Mouse (Mus musculus) Muller cell, postnatal 12 days (primary cell): ENCODE results near the gene Ankrd34b.
A peak's percentile ranks its signal among the peaks of the same experiment; 100 is the strongest.

ENCODE experiments used
- DNase-seq: peaks from one replicate; pipeline ENCODE4 v3.0.0-alpha.2; 2015; ENCODE audit errors: inconsistent ontology term

Ankrd34b gene

GRCm38 (mm10) chr13:92425758-92426264 lies at the start of gene Ankrd34b:
Gene Ankrd34b, plus strand, starts transcription at chr13:92425896.
- peak; percentile 52 for DNase-seq

DNA sequence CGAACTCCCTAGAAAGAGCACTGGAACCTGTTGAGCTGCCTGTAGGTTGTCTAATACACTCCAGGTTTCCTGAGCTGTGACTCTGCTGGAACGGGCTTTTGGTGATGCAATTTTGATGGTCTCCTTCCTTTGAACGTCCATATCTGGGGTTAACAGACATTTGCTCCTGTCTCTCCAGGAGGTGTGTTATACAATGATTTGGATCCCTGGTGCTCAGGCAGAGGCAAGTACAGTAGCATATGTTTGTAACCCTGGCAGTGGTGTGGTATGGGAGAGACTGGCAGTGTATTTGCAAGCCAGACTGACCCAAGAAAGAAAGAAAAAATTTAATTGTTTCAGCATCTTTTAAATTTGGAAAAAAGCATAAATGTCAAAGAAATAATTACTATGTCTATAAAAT lies 38.3 kb upstream of the Ankrd34b start:
- DNase-seq, result no peak

DNA sequence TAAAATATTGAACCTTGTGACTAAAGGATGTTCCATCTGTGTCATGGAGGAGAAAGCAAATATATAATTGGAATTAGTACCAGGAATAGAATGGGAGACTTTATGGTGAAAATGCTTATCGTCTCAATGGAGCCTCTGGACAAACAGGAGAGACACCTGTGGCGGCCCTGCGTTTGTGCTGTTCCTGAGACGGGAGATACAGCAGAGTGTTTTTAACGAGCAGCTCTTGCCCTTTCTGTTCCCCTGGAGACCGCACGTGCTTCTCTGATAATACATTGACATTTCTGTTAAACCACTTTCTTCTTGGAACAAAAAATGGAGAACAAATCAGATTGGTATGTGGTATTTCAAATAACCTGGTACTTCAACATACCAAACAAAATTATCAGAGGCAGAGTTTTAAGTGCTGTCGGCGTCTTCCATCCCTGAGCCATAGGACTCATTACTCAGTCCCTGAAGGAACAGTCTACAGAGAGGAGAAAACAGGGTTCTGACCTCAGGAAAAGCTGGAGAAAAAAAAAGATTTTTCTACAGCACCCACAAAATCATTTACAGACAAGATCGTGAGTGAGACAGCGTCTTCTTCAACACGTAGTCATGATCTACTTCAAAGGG lies 32.5 kb upstream of the Ankrd34b start:
- DNase-seq, result no peak

DNA sequence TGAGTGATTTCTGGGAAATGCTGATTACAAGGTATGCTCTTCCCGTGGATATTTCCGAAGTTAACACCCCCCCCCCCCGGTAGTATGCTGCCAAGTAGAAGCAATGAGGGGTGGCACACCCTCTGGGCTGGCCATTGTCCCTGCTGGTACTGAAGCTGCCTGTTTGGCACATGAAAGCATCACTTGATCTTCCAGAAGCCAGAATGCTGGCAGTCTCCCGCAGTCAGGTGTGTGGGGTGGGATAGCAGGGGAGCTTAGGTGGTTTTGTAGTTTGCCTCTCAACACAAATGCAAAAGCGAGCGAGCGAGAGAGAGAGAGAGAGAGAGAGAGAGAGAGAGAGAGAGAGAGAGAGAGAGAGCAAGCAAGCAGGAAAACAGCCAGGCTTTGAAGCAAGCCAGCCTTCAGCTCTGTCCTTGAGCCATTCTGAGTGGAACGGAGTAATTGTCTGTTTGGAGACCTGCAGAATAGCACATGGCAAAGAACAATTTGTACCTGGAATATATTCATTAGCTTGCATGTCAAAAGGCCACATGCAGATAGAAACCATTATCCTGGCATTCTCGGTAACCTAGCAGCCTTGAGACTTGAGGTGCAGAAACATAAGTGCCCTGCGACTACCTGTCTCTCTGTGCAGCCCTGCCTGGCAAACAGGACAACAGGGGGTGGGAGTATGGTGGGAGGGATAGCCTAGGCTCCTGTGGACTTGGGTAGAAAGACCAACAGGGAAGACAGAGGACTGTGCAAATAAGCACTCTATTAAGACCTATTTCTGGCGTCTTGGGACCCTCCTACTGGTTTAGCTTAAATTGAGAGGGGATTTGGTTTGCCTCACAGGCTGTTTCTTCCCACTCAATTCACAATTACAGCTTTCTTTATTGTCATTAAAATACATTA lies 27.0 kb upstream of the Ankrd34b start:
- DNase-seq, result no peak

- no peak for DNase-seq
Measured at GRCm38 (mm10) chr13:92402063-92402462, 23.6 kb upstream of the Ankrd34b start.

GRCm38 (mm10) chr13:92403496-92403895 lies 22.2 kb upstream of the Ankrd34b start:
- no peak for DNase-seq

- no peak for DNase-seq
Measured at GRCm38 (mm10) chr13:92410486-92410885, 15.2 kb upstream of the Ankrd34b start.

DNA sequence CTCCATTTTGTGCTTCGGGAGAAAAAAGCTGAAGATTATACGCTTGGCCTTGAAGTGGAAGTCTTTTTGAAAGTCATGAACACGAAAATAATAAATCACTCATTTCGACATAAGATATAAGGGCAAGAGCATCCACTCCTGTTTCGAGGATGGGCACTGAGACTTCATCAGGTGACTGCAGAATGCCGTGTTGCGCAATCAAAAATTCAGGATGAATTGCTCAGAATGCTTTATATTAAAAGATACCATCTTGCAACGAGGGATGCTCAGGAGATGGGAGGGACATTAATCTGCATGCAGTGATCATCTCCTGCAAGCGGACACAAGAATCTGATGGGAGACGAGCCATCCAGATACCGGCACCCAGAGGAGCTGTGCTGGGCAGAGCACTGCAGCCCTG lies 6.1 kb upstream of the Ankrd34b start:
- DNase-seq, result no peak

GRCm38 (mm10) chr13:92423711-92424110 lies 2.0 kb upstream of the Ankrd34b start:
- DNase-seq, result peak; percentile 3

GRCm38 (mm10) chr13:92426294-92427051 lies 777 bp downstream of the Ankrd34b start:
- peak; percentile 10 for DNase-seq

DNA sequence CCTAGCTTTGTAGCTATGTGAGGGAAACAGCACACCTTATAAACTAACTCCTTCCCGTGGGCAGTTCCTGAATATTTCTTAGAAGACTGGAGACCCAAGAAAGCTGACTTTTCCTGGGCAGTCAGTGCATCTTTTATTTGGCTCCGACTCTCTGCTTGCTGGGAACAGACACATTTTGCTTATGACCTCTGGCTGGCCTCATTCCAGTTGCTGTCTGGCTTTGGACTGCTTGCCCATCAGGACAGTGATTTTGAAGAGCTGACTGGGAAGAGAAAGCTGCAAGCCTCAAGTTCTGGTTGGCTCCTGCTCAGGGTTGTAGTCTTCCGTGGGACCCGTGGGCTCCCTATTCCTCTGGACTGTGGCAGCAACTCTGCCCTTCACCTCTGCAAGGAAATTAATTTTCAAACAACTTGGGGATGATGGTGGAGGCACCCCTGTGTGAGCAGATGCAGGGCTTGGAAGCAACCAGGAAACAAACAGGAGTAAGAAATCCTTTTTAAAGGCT lies 1.7 kb downstream of the Ankrd34b start:
- DNase-seq, result no peak

DNA sequence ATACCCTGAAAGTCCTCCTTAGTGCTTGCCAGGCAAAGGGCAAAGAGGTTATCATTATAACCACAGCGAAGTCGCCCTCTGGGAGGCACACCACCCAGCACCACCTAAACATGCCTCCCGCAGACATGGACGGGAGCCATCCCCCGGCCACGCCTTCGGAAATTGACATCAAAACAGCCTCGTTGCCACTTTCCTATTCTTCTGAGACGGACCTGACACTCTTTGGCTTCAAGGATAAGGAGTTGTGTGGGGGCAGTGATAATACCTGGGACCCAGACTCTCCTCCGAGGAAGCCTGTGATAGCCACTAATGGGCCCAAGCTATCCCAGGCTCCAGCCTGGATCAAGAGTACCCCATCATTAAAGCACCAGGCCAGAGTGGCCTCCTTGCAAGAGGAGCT lies 13.0 kb downstream of the Ankrd34b start:
- DNase-seq, result no peak

GRCm38 (mm10) chr13:92440286-92440685 lies 14.6 kb downstream of the Ankrd34b start:
- DNase-seq, result no peak

- no peak for DNase-seq
Measured at GRCm38 (mm10) chr13:92446872-92447271, 21.2 kb downstream of the Ankrd34b start.

DNA sequence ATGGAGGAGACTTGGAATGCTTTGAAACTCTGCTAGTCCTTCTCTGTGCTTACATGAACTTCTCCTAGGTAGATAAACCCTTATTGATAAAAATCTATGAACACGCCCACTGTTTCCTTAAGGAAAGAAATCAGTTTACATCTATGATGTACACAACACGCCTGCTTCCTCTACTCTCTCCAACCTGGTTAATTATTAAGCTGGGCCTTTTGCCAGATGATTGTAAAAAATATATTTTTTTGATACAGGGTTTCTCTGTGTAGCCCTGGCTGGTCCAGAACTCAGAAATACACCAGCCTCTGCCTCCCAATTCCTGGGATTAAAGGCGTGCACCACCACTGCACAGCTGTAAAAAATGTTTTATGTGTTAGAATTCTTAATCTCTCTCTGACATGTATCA lies 39.0 kb downstream of the Ankrd34b start:
- no peak for DNase-seq

DNA sequence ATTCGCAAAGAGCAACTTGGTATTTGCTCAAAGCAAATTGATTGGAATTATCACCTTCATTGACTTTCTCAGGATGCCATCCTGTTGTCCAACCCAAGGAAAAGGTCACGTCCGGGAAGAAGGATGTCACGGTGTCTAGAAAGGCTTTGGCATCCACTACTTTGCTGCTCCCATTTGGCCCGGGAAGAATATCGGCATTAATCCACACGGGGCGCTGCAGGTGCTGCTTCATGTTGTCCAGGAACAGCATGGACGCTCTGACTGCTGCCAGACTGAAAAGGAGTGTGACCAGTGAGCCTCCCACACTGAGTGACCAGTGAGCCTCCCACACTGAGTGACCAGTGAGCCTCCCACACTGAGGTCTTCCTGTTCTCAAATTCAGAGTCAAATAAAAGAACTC lies 42.2 kb downstream of the Ankrd34b start:
- no peak for DNase-seq

DNA sequence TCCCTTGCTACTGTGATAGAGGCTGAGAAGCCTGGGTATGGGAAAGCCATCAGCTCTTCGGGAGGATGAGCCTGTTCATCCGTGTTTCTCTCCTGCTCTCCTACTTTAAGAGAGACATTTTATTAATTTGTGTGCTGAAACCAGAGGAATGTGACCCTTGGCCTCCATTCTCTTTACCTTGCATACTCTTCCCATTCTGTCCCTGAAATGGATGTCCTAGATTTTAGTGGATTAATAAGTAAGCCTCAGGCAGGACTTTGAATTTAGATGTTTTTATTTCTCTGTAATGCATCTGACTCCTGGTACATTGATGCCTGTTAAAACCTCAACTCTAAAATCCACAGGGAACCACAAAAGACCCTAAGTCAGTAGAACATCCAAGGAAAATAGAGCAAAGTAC lies 43.7 kb downstream of the Ankrd34b start:
- DNase-seq, result peak; percentile 3

DNA sequence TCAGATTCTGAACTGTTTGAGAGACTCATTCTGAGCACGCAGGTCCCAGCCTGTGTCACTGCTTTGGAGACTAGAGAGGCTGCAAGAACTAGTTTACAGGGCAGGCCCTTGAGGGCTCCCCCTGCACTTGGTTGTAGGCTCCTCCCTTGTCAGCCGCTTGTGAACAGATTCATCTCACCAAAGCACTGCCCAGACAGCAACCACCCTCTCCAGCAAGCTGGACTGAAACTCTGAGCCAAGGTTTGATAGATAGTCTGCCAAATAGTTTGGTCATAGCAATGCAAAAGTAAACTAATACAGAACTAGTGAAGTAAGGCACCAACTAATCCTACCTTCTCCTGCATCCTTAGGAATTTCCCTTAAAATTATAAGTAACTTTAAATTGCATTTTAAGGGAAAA lies 44.5 kb downstream of the Ankrd34b start:
- no peak for DNase-seq

- DNase-seq, result no peak
Measured at GRCm38 (mm10) chr13:92483348-92483747, 57.7 kb downstream of the Ankrd34b start.

DNA sequence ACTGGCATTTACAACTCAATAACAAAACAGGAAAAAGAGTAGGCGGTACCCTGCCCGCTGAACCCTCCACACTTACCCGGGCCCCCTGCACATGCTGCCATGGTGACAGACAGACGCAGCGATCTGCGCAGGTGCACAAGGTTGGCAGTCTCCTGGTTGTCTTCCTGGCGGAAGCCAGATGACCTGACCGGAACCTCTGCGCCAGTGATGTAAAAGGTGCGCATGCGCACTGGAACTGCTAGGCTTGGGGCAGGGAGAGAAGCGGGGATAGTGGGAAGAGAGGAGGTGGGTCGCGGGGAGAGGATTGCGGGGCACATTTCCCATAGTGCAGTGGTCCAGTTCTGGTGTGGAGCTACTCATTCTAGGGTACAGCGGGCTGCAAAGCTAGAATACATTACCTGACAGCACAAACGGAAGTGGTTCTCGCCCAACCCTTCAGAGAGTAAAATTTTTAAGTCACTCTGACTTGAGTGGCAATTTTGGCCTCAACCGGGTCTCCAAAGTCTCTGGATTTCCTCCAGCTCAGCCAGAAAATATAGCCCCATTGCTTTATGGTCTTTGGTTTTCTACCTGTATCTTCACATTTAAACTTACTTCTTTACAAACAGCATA lies 58.3 kb downstream of the Ankrd34b start, which contains the start of gene Fam151b:
Gene Fam151b, minus strand, starts transcription at position 164 of the 612 bp plus-strand sequence.
- peak; percentile 89 for DNase-seq

GRCm38 (mm10) chr13:92490817-92491216 lies 65.1 kb downstream of the Ankrd34b start:
- peak; percentile 5 for DNase-seq
